Mouse (Mus musculus) limb, embryonic 11.5 days (tissue): ENCODE measurements around the gene Grm1. TPM values are rescaled to one million over a fixed set of nuclear protein-coding genes. Genes with fewer than 3 reads are reported as not detected.
A peak's percentile ranks its signal among the peaks of the same experiment; 100 is the strongest.

Source experiments
- ATAC-seq: fragments of 200-750 bp; cut with Nextera tagmentation; 2 replicates; pipeline ENCODE4 v1.8.0; 2017; ENCODE audit warnings: low read depth; ENCODE audit not compliant: insufficient number of reproducible peaks, low FRiP score, low TSS enrichment
- DNase-seq: peaks from one replicate; pipeline ENCODE4 v3.0.0-alpha.2; 2015; ENCODE audit warnings: low spot score
- H3K27ac ChIP-seq: fragments of 300-500 bp; sonication (generic); replicated peaks from 2 replicates; pipeline ENCODE4 v1.5.1; 2014; ENCODE audit warnings: low read depth, mild to moderate bottlenecking, low read length
- H3K27me3 ChIP-seq: fragments of 300-500 bp; sonication (generic); 2 replicates; pipeline ENCODE4 v1.6.1; 2014; ENCODE audit warnings: mild to moderate bottlenecking, low read length, mixed read lengths; ENCODE audit not compliant: control insufficient read depth, insufficient read depth
- H3K36me3 ChIP-seq: fragments of 300-500 bp; sonication (generic); 2 replicates; pipeline ENCODE4 v1.6.1; 2014; ENCODE audit warnings: mild to moderate bottlenecking, low read length, moderate library complexity, mixed read lengths; ENCODE audit not compliant: control insufficient read depth, insufficient read depth
- H3K4me1 ChIP-seq: fragments of 300-500 bp; sonication (generic); 2 replicates; pipeline ENCODE4 v1.6.1; 2014; ENCODE audit warnings: low read length, mixed read lengths; ENCODE audit not compliant: control insufficient read depth, insufficient read depth
- H3K4me2 ChIP-seq: fragments of 300-500 bp; sonication (generic); 2 replicates; pipeline ENCODE4 v1.6.1; 2014; ENCODE audit warnings: low read depth, mild to moderate bottlenecking, moderate library complexity; ENCODE audit not compliant: severe bottlenecking
- H3K4me3 ChIP-seq: fragments of 300-500 bp; sonication (generic); 2 replicates; pipeline ENCODE4 v1.5.1; 2014; ENCODE audit warnings: low read depth, low read length
- H3K9ac ChIP-seq: fragments of 300-500 bp; sonication (generic); 2 replicates; pipeline ENCODE4 v1.6.1; 2014; ENCODE audit warnings: mild to moderate bottlenecking, low read length
- H3K9me3 ChIP-seq: fragments of 300-500 bp; sonication (generic); 2 replicates; pipeline ENCODE4 v1.6.1; 2016; ENCODE audit warnings: low read length; ENCODE audit not compliant: control insufficient read depth
- WGBS: fragments of 180-500 bp; shearing (Covaris S2); extraction: QIAGEN DNeasy Blood & Tissue Kit; methylation state at CpG from one replicate; pipeline ENCODE4 v1.1.7; 2014; 5-methylcytosine and 5-hydroxymethylcytosine counted together
- polyA plus RNA-seq: library from polyadenylated mRNA; unstranded; fragments of >200 nt; fragmentation: Nextera tagmentation; extraction: Ambion mirVana; gene quantifications from 2 replicates; pipeline ENCODE4 v1.2.1, GENCODE M21; 2014

Grm1 gene
- polyA plus RNA-seq, 1 experiment from 2014 or later: 0.09 TPM

GRCm38 (mm10) chr10:10708031-10708430, 374.1 kb downstream of the Grm1 start:
- Histone ChIP-seq H3K27me3 (no peaks in the 10 kb centered on the region), H3K36me3 (no peaks in the 10 kb centered on the region), H3K27ac (no peak overlapping the region), H3K4me1 (no peaks in the 10 kb centered on the region), H3K4me3 (no peak overlapping the region), H3K9ac (no peak overlapping the region), H3K4me2 (no peak overlapping the region), H3K9me3 (no peaks in the 10 kb centered on the region)
- 74% methylated on average over 1 of the region's 1 CpGs for WGBS
- no peak for DNase-seq
- no peak for ATAC-seq

- ATAC-seq (no peak), DNase-seq (no peak)
- no peaks in the 10 kb centered on the region for H3K4me1 ChIP-seq
- H3K9me3 ChIP-seq: no peaks in the 10 kb centered on the region
- H3K36me3 ChIP-seq: no peaks in the 10 kb centered on the region
- no peak overlapping the region for H3K4me2 ChIP-seq
- no peak overlapping the region for H3K4me3 ChIP-seq
- 85% methylated on average over 1 of the region's 1 CpGs for WGBS
- no peaks in the 10 kb centered on the region for H3K27me3 ChIP-seq
- H3K27ac ChIP-seq: no peak overlapping the region
- H3K9ac ChIP-seq: no peak overlapping the region
Measured at GRCm38 (mm10) chr10:10701326-10701725, 380.8 kb downstream of the Grm1 start.

GRCm38 (mm10) chr10:10700903-10701302, 381.3 kb downstream of the Grm1 start:
- WGBS: 59% methylated on average over 1 of the region's 1 CpGs
- H3K4me2 ChIP-seq: no peak overlapping the region
- no peaks in the 10 kb centered on the region for H3K27me3 ChIP-seq
- no peak overlapping the region for H3K27ac ChIP-seq
- H3K9me3 ChIP-seq: no peaks in the 10 kb centered on the region
- no peak overlapping the region for H3K9ac ChIP-seq
- ATAC-seq: no peak
- H3K4me1 ChIP-seq: no peaks in the 10 kb centered on the region
- no peaks in the 10 kb centered on the region for H3K36me3 ChIP-seq
- no peak for DNase-seq
- H3K4me3 ChIP-seq: no peak overlapping the region

- no peak overlapping the region for H3K4me2 ChIP-seq
- no peaks in the 10 kb centered on the region for H3K9me3 ChIP-seq
- ATAC-seq: no peak
- no peaks in the 10 kb centered on the region for H3K27me3 ChIP-seq
- no peak overlapping the region for H3K4me3 ChIP-seq
- no peaks in the 10 kb centered on the region for H3K4me1 ChIP-seq
- no peaks in the 10 kb centered on the region for H3K36me3 ChIP-seq
- 76% methylated on average over 6 of the region's 6 CpGs for WGBS
- DNase-seq: no peak
- H3K9ac ChIP-seq: no peak overlapping the region
- no peak overlapping the region for H3K27ac ChIP-seq
Measured at GRCm38 (mm10) chr10:10697497-10697896, 384.7 kb downstream of the Grm1 start.

GRCm38 (mm10) chr10:10689668-10690223, 392.4 kb downstream of the Grm1 start:
- DNase-seq: no peak
- H3K4me1 ChIP-seq: no peaks in the 10 kb centered on the region
- 19% methylated on average over 11 of the region's 11 CpGs for WGBS
- H3K9ac ChIP-seq: no peak overlapping the region
- H3K27ac ChIP-seq: no peak overlapping the region
- no peaks in the 10 kb centered on the region for H3K36me3 ChIP-seq
- H3K4me2 ChIP-seq: peak overlapping the region; percentile 87
- ATAC-seq: peak; percentile 22; the same call in 1 of the 2 replicates
- no peaks in the 10 kb centered on the region for H3K27me3 ChIP-seq
- H3K4me3 ChIP-seq: peak overlapping the region; percentile 35
- no peaks in the 10 kb centered on the region for H3K9me3 ChIP-seq

GRCm38 (mm10) chr10:10688907-10689667, 393.1 kb downstream of the Grm1 start:
- peak overlapping the region; percentile 35 for H3K4me3 ChIP-seq
- H3K4me1 ChIP-seq: no peaks in the 10 kb centered on the region
- ATAC-seq (peak; percentile 65), DNase-seq (peak; percentile 44)
- peak overlapping the region; percentile 34; the same call in 1 of the 2 replicates for H3K9ac ChIP-seq
- WGBS: 2% methylated on average over 34 of the region's 35 CpGs
- H3K9me3 ChIP-seq: no peaks in the 10 kb centered on the region
- H3K27ac ChIP-seq: no peak overlapping the region
- H3K27me3 ChIP-seq: no peaks in the 10 kb centered on the region
- peak overlapping the region; percentile 87 for H3K4me2 ChIP-seq
- H3K36me3 ChIP-seq: no peaks in the 10 kb centered on the region

GRCm38 (mm10) chr10:10681048-10681447, 401.1 kb downstream of the Grm1 start, which contains the start of gene Gm10944:
TSS of gene Gm10944 (plus strand) at chr10:10681348.
- Histone ChIP-seq H3K9me3 (no peaks in the 10 kb centered on the region), H3K36me3 (no peaks in the 10 kb centered on the region), H3K27me3 (no peaks in the 10 kb centered on the region), H3K4me3 (no peak within 1 kb of the TSS), H3K4me2 (no peak within 1 kb of the TSS), H3K9ac (no peak within 1 kb of the TSS), H3K4me1 (no peaks in the 10 kb centered on the region), H3K27ac (no peak within 1 kb of the TSS)
- DNase-seq: no peak
- ATAC-seq: no peak
- 83% methylated on average over 1 of the region's 1 CpGs for WGBS

- H3K9me3 ChIP-seq: no peaks in the 10 kb centered on the region
- no peaks in the 10 kb centered on the region for H3K4me1 ChIP-seq
- H3K4me2 ChIP-seq: no peak overlapping the region
- no peak overlapping the region for H3K9ac ChIP-seq
- no peak overlapping the region for H3K27ac ChIP-seq
- no peak for ATAC-seq
- no peaks in the 10 kb centered on the region for H3K27me3 ChIP-seq
- no peak for DNase-seq
- no peaks in the 10 kb centered on the region for H3K36me3 ChIP-seq
- H3K4me3 ChIP-seq: no peak overlapping the region
- WGBS: 76% methylated on average over 3 of the region's 3 CpGs
Measured at GRCm38 (mm10) chr10:10659976-10660375, 422.2 kb downstream of the Grm1 start.
